Mouse (Mus musculus) right cerebral cortex, postnatal 36 days (tissue): ENCODE results near the gene Nek9.

Experiments used
- DNase-seq, 2 experiments: peaks; one replicate each; pipeline ENCODE4 v3.0.0; 2022; ENCODE audit warnings: low spot score in 2 of 2, mixed read lengths in 1 of 2

Gene Nek9

GRCm38 (mm10) chr12:85264940-85265339 is 74.2 kb downstream of the Nek9 start:
- no peak for DNase-seq

DNA sequence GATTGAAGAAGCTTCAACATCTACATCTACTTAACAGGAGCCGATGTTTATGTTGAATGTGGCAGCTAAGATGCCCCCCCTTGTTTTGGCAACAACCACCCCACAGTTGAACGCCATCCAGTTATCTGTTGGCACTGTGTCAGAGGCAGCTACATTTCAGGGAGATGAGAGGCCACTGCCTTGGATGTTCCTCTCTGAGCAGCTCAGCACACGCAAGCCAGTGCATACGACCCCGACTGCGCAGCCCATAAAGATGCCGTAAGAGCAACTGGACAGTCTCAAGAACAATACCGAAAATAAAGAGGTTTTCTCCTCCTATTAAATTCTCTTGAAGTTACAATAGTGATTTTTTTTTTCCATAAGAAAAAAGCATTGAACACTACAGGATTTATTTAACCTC is 74.6 kb downstream of the Nek9 start:
- no peak for DNase-seq

GRCm38 (mm10) chr12:85263190-85263589 is 76.0 kb downstream of the Nek9 start:
- no peak for DNase-seq

DNA sequence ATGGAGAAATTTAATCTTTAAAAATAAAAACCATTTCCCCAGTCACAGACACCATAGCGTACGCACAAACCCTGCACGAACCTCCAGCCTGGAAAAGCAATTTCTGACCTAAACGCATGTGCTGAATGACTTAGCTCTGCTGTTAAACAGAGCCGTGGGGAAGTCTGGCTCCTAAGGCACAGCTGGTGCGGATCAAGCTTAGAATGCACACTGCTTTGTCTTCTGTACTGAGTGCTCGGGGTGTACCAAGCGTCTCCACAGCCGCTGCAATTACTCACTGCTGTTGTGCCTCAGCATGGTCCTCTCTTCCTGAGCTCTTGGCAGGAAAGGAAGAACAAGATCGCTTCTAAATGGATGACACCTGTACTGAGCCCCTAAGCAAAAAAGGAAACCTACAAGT is 76.7 kb downstream of the Nek9 start:
- no peak for DNase-seq

DNA sequence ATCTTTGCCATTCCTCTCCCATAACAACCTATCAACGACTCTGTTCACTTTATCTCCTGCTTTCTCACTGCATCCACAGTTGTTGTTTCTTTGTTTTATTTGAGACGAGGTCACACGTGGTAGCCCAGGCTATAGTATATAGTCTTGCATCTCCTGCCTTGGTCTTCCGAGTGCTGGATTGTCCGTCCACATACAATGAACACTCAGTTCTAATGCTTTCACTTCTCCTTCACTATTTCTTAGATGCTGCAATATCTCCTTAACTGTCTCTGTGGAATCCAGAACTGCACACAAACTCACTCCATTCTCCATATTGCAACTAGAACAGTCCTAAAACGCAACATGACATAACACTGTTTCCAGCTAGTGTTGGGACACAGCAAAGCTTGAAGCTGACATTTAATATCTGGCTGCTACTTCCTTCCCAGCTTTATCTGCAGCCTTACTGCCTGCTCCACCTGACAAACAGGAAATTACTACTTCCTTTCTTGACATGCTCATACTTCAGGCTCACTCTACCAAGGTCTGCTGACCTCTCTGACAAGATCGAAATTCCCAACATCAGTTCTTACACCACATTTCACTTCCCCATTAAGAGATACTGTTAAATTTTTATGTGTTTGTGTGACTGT is 82.0 kb downstream of the Nek9 start:
- no peak for DNase-seq

- no peak for DNase-seq
Measured at GRCm38 (mm10) chr12:85256074-85256751, 82.9 kb downstream of the Nek9 start.

DNA sequence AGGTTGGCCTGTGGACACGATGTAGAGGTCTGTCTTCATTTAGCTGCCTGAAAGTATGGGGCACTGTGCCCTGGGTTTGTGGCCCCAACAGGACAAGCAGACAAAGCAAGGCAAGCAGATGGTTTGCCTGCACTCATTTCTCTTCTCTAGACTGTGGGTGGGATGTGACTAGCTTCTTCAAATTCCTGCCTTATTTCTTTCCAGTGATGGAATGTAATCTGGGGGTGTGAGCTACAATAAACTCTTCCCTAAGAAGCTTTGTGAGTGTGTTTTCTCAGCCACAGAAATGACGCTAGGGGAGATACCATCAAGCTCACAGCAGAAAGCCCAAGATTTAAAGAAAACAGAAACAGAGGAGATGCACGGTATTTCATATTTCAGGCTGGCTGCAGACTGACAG is 87.1 kb downstream of the Nek9 start:
- no peak for DNase-seq
